Mouse (Mus musculus): Measurements from ENCODE around the gene Arid3a. TPM values are rescaled to one million over a fixed set of nuclear protein-coding genes. Genes with fewer than 3 reads are reported as not detected.
A peak's percentile ranks its signal among the peaks of the same experiment; 100 is the strongest.

Arid3a gene
- total and polyA plus RNA-seq, 3 experiments = 11.8 to 17.2 TPM; not detected in 1

GRCm38 (mm10) chr10:79914948-79915596, 11.8 kb upstream of the Arid3a start:
- Histone ChIP-seq H3K4me3 (ENCODE audit: control insufficient read depth in 1 of 2, insufficient read depth in 1 of 2, low read depth in 2 of 2, low read length in 2 of 2) (peak overlapping the region; percentile 14 to 39), H3K27me3 (ENCODE audit: control insufficient read depth in 1 of 2, insufficient read depth in 2 of 2, low read length in 2 of 2) (no peaks in the 10 kb centered on the region), H3K27ac (ENCODE audit: control insufficient read depth, low read depth, low read length) (peak overlapping the region; percentile 69), H3K4me1 (ENCODE audit: control insufficient read depth in 1 of 2, insufficient read depth in 2 of 2, low read length in 2 of 2) (peaks cover 15 to 23% of the 10 kb centered on the region in 2 experiments), H3K9ac (ENCODE audit: control insufficient read depth, low read depth, low read length, poor library complexity, severe bottlenecking) (peak overlapping the region; percentile 24), H3K36me3 (ENCODE audit: control insufficient read depth in 1 of 2, insufficient read depth in 2 of 2, low read length in 2 of 2) (peaks cover 0 to 7% of the 10 kb centered on the region in 2 experiments; a peak in 2 of 4 replicates), H3K79me2 (ENCODE audit: control insufficient read depth, insufficient read depth, low read length, poor library complexity) (peaks cover 21% of the 10 kb centered on the region), H3K9me3 (replicated peaks; ENCODE audit: insufficient read depth, low read length) (no peaks in the 10 kb centered on the region)
- peak; percentile 33 for DNase-seq (ENCODE audit: low read depth, low spot score)
- no peak for TF ChIP-seq GABPA (IDR thresholded peaks at IDR 0.05; ENCODE audit: low read depth, low read length)
- TF ChIP-seq USF1 (IDR thresholded peaks at IDR 0.05; ENCODE audit: low read depth, low read length) = no peak
- TF ChIP-seq NELFE (IDR thresholded peaks at IDR 0.05; ENCODE audit: low read depth, low read length) = no peak
- 0 out of 2 replicates have a peak, but pooled peaks have one; percentile 2 for TF ChIP-seq ETS1 (IDR thresholded peaks at IDR 0.05; ENCODE audit: low read depth, low read length)
- no peak for TF ChIP-seq POLR2A (IDR thresholded peaks at IDR 0.05; ENCODE audit: control insufficient read depth in 1 of 2, insufficient read depth in 1 of 2, low read depth in 1 of 2, low read length in 2 of 2, poor library complexity in 1 of 2)
- peak in 1 of 2 experiments; percentile 25; a peak in 1 of 4 replicates for TF ChIP-seq EP300 (IDR thresholded peaks at IDR 0.05; ENCODE audit: low read depth in 1 of 2, low read length in 2 of 2)
- no peak for TF ChIP-seq TBP (IDR thresholded peaks at IDR 0.05; ENCODE audit: low read depth, low read length)
- no peak for TF ChIP-seq GATA1 (IDR thresholded peaks at IDR 0.05; ENCODE audit: low read depth, low read length)
- no peak for TF ChIP-seq SMC3 (IDR thresholded peaks at IDR 0.05; ENCODE audit: low read depth, low read length)
- peak; percentile 12; the same call in 1 of the 2 replicates for TF ChIP-seq MXI1 (IDR thresholded peaks at IDR 0.05; ENCODE audit: low read depth, low read length)

- peaks cover 15 to 23% of the 10 kb centered on the region in 2 experiments for H3K4me1 ChIP-seq (ENCODE audit: control insufficient read depth in 1 of 2, insufficient read depth in 2 of 2, low read length in 2 of 2)
- H3K9me3 ChIP-seq (replicated peaks; ENCODE audit: insufficient read depth, low read length) = no peaks in the 10 kb centered on the region
- no peak for TF ChIP-seq MYB (IDR thresholded peaks at IDR 0.05; ENCODE audit: low read depth, low read length)
- no peak for TF ChIP-seq NELFE (IDR thresholded peaks at IDR 0.05; ENCODE audit: low read depth, low read length)
- 0 out of 2 replicates have a peak, but pooled peaks have one; percentile 14 for TF ChIP-seq MAX (IDR thresholded peaks at IDR 0.05; ENCODE audit: low read length)
- H3K27ac ChIP-seq (ENCODE audit: control insufficient read depth, low read depth, low read length) = no peak overlapping the region
- peaks cover 0 to 7% of the 10 kb centered on the region in 2 experiments; a peak in 2 of 4 replicates for H3K36me3 ChIP-seq (ENCODE audit: control insufficient read depth in 1 of 2, insufficient read depth in 2 of 2, low read length in 2 of 2)
- peak overlapping the region; percentile 80 for H3K9ac ChIP-seq (ENCODE audit: control insufficient read depth, low read depth, low read length, poor library complexity, severe bottlenecking)
- peak; percentile 31 for DNase-seq (ENCODE audit: low read depth, low spot score)
- no peaks in the 10 kb centered on the region for H3K27me3 ChIP-seq (ENCODE audit: control insufficient read depth in 1 of 2, insufficient read depth in 2 of 2, low read length in 2 of 2)
- H3K79me2 ChIP-seq (ENCODE audit: control insufficient read depth, insufficient read depth, low read length, poor library complexity) = peaks cover 21% of the 10 kb centered on the region
- H3K4me3 ChIP-seq (ENCODE audit: control insufficient read depth in 1 of 2, insufficient read depth in 1 of 2, low read depth in 2 of 2, low read length in 2 of 2) = peak overlapping the region; percentile 76 to 99
Measured at GRCm38 (mm10) chr10:79916081-79916480, 10.8 kb upstream of the Arid3a start.

- Histone ChIP-seq H3K4me1 (ENCODE audit: control insufficient read depth in 1 of 2, insufficient read depth in 2 of 2, low read length in 2 of 2) (peaks cover 15 to 23% of the 10 kb centered on the region in 2 experiments), H3K27ac (ENCODE audit: control insufficient read depth, low read depth, low read length) (peak within 1 kb of the TSS; percentile 24), H3K4me3 (ENCODE audit: control insufficient read depth in 1 of 2, insufficient read depth in 1 of 2, low read depth in 2 of 2, low read length in 2 of 2) (peak within 1 kb of the TSS; percentile 76 to 99), H3K9me3 (replicated peaks; ENCODE audit: insufficient read depth, low read length) (no peaks in the 10 kb centered on the region), H3K27me3 (ENCODE audit: control insufficient read depth in 1 of 2, insufficient read depth in 2 of 2, low read length in 2 of 2) (no peaks in the 10 kb centered on the region), H3K9ac (ENCODE audit: control insufficient read depth, low read depth, low read length, poor library complexity, severe bottlenecking) (peak within 1 kb of the TSS; percentile 80), H3K36me3 (ENCODE audit: control insufficient read depth in 1 of 2, insufficient read depth in 2 of 2, low read length in 2 of 2) (peaks cover 0 to 7% of the 10 kb centered on the region in 2 experiments; a peak in 2 of 4 replicates), H3K79me2 (ENCODE audit: control insufficient read depth, insufficient read depth, low read length, poor library complexity) (peaks cover 21% of the 10 kb centered on the region)
- DNase-seq (ENCODE audit: low read depth, low spot score) = peak; percentile 79
- TF ChIP-seq MXI1 (IDR thresholded peaks at IDR 0.05; ENCODE audit: low read depth, low read length) (peak; percentile 58), POLR2AphosphoS2 (IDR thresholded peaks at IDR 0.05; ENCODE audit: low read length) (peak; percentile 92), JUND (IDR thresholded peaks at IDR 0.05; ENCODE audit: low read depth, low read length) (no peak), E2F4 (IDR thresholded peaks at IDR 0.05; ENCODE audit: borderline replicate concordance, low read depth, low read length) (no peak), SIN3A (IDR thresholded peaks at IDR 0.05; ENCODE audit: low read length) (peak; percentile 79), HCFC1 (IDR thresholded peaks at IDR 0.05; ENCODE audit: low read depth, low read length) (peak; percentile 81), POLR2A (IDR thresholded peaks at IDR 0.05; ENCODE audit: control insufficient read depth in 1 of 2, insufficient read depth in 1 of 2, low read depth in 1 of 2, low read length in 2 of 2, poor library complexity in 1 of 2) (peak; percentile 72 to 84), USF1 (IDR thresholded peaks at IDR 0.05; ENCODE audit: low read depth, low read length) (no peak), ZMIZ1 (IDR thresholded peaks at IDR 0.05; ENCODE audit: low read depth, low read length) (peak; percentile 89), TCF12 (IDR thresholded peaks at IDR 0.05; ENCODE audit: low read depth, low read length) (peak; percentile 66; the same call in 1 of the 2 replicates), GABPA (IDR thresholded peaks at IDR 0.05; ENCODE audit: low read depth, low read length) (no peak), TBP (IDR thresholded peaks at IDR 0.05; ENCODE audit: low read depth, low read length) (0 out of 2 replicates have a peak, but pooled peaks have one; percentile 17), ELF1 (IDR thresholded peaks at IDR 0.05; ENCODE audit: low read depth, low read length) (peak; percentile 32; the same call in 1 of the 2 replicates), CHD2 (IDR thresholded peaks at IDR 0.05; ENCODE audit: low read length) (no peak), NELFE (IDR thresholded peaks at IDR 0.05; ENCODE audit: low read depth, low read length) (peak; percentile 92), MEF2A (IDR thresholded peaks at IDR 0.05; ENCODE audit: extremely low read depth, insufficient replicate concordance, low read depth, low read length, poor library complexity, severe bottlenecking) (no peak)
Measured at GRCm38 (mm10) chr10:79916808-79917531, 9.9 kb upstream of the Arid3a start, which contains the start of gene Kiss1r. Kiss1r (plus strand) TSS chr10:79916971.
